Mouse (Mus musculus) cerebellum, adult 2 months (tissue): ENCODE measurements at regions not wholly inside any gene's neighbourhood (a gene's known extent, or its start where the extent isn't known, plus 50 kb on each side); places are given as distances from the start of the nearest gene placed in this dataset.

Experiments used
- CTCF ChIP-seq: fragments of 200-500 bp; IDR thresholded peaks from 2 replicates; pipeline ENCODE4 v1.5.1; 2011; ENCODE audit warnings: low read depth, mild to moderate bottlenecking, control low read depth, low read length, moderate library complexity, borderline replicate concordance; ENCODE audit not compliant: insufficient read depth
- POLR2A ChIP-seq: fragments of 200-500 bp; IDR thresholded peaks from 2 replicates; pipeline ENCODE4 v1.6.1; 2011; ENCODE audit warnings: low read length, control low read depth, borderline replicate concordance; ENCODE audit not compliant: insufficient read depth

DNA sequence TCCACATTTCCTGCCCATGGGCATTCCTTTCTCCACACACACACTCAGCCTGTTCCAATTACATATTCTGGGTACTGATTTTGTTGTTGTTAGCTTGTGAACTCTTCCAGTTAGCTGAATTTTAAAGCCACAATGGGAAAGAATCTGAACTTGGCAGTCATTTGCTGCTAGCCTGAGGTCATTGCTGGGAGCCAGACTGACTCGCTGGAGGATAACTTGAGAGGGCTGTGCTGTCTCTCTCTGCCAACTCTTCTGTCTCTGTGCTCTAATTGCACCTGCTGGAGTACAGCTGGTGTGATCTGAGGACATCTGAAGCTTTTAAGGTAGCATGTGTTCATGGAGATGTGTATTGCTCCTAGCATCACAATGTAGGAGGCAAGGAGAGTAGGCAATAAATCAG lies 252.6 kb upstream of the Fam98a start:
- no peak for TF ChIP-seq CTCF
- TF ChIP-seq POLR2A: no peak
